Mouse (Mus musculus): ENCODE measurements at regions not wholly inside any gene's neighbourhood (a gene's known extent, or its start where the extent isn't known, plus 50 kb on each side); places are given as distances from the start of the nearest gene placed in this dataset.

GRCm38 (mm10) chr7:79201246-79201645 is 52.4 kb upstream of the Mfge8 start:
- no peaks in the 10 kb centered on the region for H3K79me2 ChIP-seq (ENCODE audit: control insufficient read depth, insufficient read depth)
- no peak overlapping the region for H3K4me3 ChIP-seq (ENCODE audit: insufficient read depth, poor library complexity, severe bottlenecking)
- no peak for TF ChIP-seq USF1 (IDR thresholded peaks at IDR 0.05; ENCODE audit: low read depth)
- no peak for TF ChIP-seq FOSL1 (IDR thresholded peaks at IDR 0.05; ENCODE audit: insufficient read depth, low read length, poor library complexity, severe bottlenecking)
- no peak for TF ChIP-seq CTCF (IDR thresholded peaks at IDR 0.05; ENCODE audit: control insufficient read depth, insufficient read depth, insufficient read length)
- no peak for TF ChIP-seq MYOG (IDR thresholded peaks at IDR 0.05; ENCODE audit: control insufficient read depth, extremely low read depth, insufficient read length)
- TF ChIP-seq CEBPB (IDR thresholded peaks at IDR 0.05; ENCODE audit: low read depth), result no peak
- TF ChIP-seq MAX (IDR thresholded peaks at IDR 0.05), result no peak
- no peak for TF ChIP-seq MYOD1 (IDR thresholded peaks at IDR 0.05; ENCODE audit: control insufficient read depth, insufficient read length, low read depth)
- no peaks in the 10 kb centered on the region for H3K79me3 ChIP-seq (ENCODE audit: low read depth)
- H3K27me3 ChIP-seq (ENCODE audit: control insufficient read depth, insufficient read depth, insufficient read length), result no peaks in the 10 kb centered on the region
- H3ac ChIP-seq (ENCODE audit: control insufficient read depth, insufficient read length, low read depth), result no peak overlapping the region
- H3K36me3 ChIP-seq (ENCODE audit: control insufficient read depth, insufficient read depth), result no peaks in the 10 kb centered on the region

GRCm38 (mm10) chr7:79202336-79202735 is 53.5 kb upstream of the Mfge8 start:
- Histone ChIP-seq H3K79me2 (ENCODE audit: control insufficient read depth, insufficient read depth) (no peaks in the 10 kb centered on the region), H3K27me3 (ENCODE audit: control insufficient read depth, insufficient read depth, insufficient read length) (no peaks in the 10 kb centered on the region), H3K79me3 (ENCODE audit: low read depth) (no peaks in the 10 kb centered on the region), H3ac (ENCODE audit: control insufficient read depth, insufficient read length, low read depth) (no peak overlapping the region), H3K4me3 (ENCODE audit: insufficient read depth, poor library complexity, severe bottlenecking) (no peak overlapping the region), H3K36me3 (ENCODE audit: control insufficient read depth, insufficient read depth) (no peaks in the 10 kb centered on the region)
- TF ChIP-seq CEBPB (IDR thresholded peaks at IDR 0.05; ENCODE audit: low read depth), result no peak
- TF ChIP-seq CTCF (IDR thresholded peaks at IDR 0.05; ENCODE audit: control insufficient read depth, insufficient read depth, insufficient read length), result no peak
- no peak for TF ChIP-seq FOSL1 (IDR thresholded peaks at IDR 0.05; ENCODE audit: insufficient read depth, low read length, poor library complexity, severe bottlenecking)
- no peak for TF ChIP-seq MYOD1 (IDR thresholded peaks at IDR 0.05; ENCODE audit: control insufficient read depth, insufficient read length, low read depth)
- TF ChIP-seq MAX (IDR thresholded peaks at IDR 0.05), result no peak

GRCm38 (mm10) chr7:79203481-79203880 is 54.6 kb upstream of the Mfge8 start:
- Histone ChIP-seq H3K79me2 (ENCODE audit: control insufficient read depth, insufficient read depth) (no peaks in the 10 kb centered on the region), H3K36me3 (ENCODE audit: control insufficient read depth, insufficient read depth) (no peaks in the 10 kb centered on the region), H3K27me3 (ENCODE audit: control insufficient read depth, insufficient read depth, insufficient read length) (no peaks in the 10 kb centered on the region), H3K79me3 (ENCODE audit: low read depth) (no peaks in the 10 kb centered on the region), H3K4me3 (ENCODE audit: insufficient read depth, poor library complexity, severe bottlenecking) (no peak overlapping the region), H3ac (ENCODE audit: control insufficient read depth, insufficient read length, low read depth) (no peak overlapping the region)
- no peak for TF ChIP-seq CEBPB (IDR thresholded peaks at IDR 0.05; ENCODE audit: low read depth)
- no peak for TF ChIP-seq MYOG (IDR thresholded peaks at IDR 0.05; ENCODE audit: control insufficient read depth, extremely low read depth, insufficient read length)
- TF ChIP-seq FOSL1 (IDR thresholded peaks at IDR 0.05; ENCODE audit: insufficient read depth, low read length, poor library complexity, severe bottlenecking), result no peak
- no peak for TF ChIP-seq MYOD1 (IDR thresholded peaks at IDR 0.05; ENCODE audit: control insufficient read depth, insufficient read length, low read depth)
- TF ChIP-seq USF1 (IDR thresholded peaks at IDR 0.05; ENCODE audit: low read depth), result no peak
- no peak for TF ChIP-seq CTCF (IDR thresholded peaks at IDR 0.05; ENCODE audit: control insufficient read depth, insufficient read depth, insufficient read length)
- TF ChIP-seq MAX (IDR thresholded peaks at IDR 0.05), result no peak

- no peak overlapping the region for H3K4me3 ChIP-seq (ENCODE audit: insufficient read depth, poor library complexity, severe bottlenecking)
- no peaks in the 10 kb centered on the region for H3K79me2 ChIP-seq (ENCODE audit: control insufficient read depth, insufficient read depth)
- H3K36me3 ChIP-seq (ENCODE audit: control insufficient read depth, insufficient read depth), result no peaks in the 10 kb centered on the region
- TF ChIP-seq CTCF (IDR thresholded peaks at IDR 0.05; ENCODE audit: control insufficient read depth, insufficient read depth, insufficient read length), result no peak
- no peak for TF ChIP-seq USF1 (IDR thresholded peaks at IDR 0.05; ENCODE audit: low read depth)
- no peak for TF ChIP-seq MAX (IDR thresholded peaks at IDR 0.05)
- no peak for TF ChIP-seq MYOD1 (IDR thresholded peaks at IDR 0.05; ENCODE audit: control insufficient read depth, insufficient read length, low read depth)
- no peak for TF ChIP-seq CEBPB (IDR thresholded peaks at IDR 0.05; ENCODE audit: low read depth)
- no peak for TF ChIP-seq MYOG (IDR thresholded peaks at IDR 0.05; ENCODE audit: control insufficient read depth, extremely low read depth, insufficient read length)
- TF ChIP-seq FOSL1 (IDR thresholded peaks at IDR 0.05; ENCODE audit: insufficient read depth, low read length, poor library complexity, severe bottlenecking), result no peak
- H3ac ChIP-seq (ENCODE audit: control insufficient read depth, insufficient read length, low read depth), result no peak overlapping the region
- H3K79me3 ChIP-seq (ENCODE audit: low read depth), result no peaks in the 10 kb centered on the region
- H3K27me3 ChIP-seq (ENCODE audit: control insufficient read depth, insufficient read depth, insufficient read length), result no peaks in the 10 kb centered on the region
Measured at GRCm38 (mm10) chr7:79207140-79207539, 58.3 kb upstream of the Mfge8 start.

- TF ChIP-seq CTCF (IDR thresholded peaks at IDR 0.05; ENCODE audit: control insufficient read depth, insufficient read depth, insufficient read length), result no peak
- peak; percentile 0 for TF ChIP-seq CEBPB (IDR thresholded peaks at IDR 0.05; ENCODE audit: low read depth)
- peak; percentile 81 for TF ChIP-seq USF1 (IDR thresholded peaks at IDR 0.05; ENCODE audit: low read depth)
- Histone ChIP-seq H3K27me3 (ENCODE audit: control insufficient read depth, insufficient read depth, insufficient read length) (no peaks in the 10 kb centered on the region), H3K79me2 (ENCODE audit: control insufficient read depth, insufficient read depth) (no peaks in the 10 kb centered on the region), H3ac (ENCODE audit: control insufficient read depth, insufficient read length, low read depth) (no peak overlapping the region), H3K36me3 (ENCODE audit: control insufficient read depth, insufficient read depth) (no peaks in the 10 kb centered on the region), H3K4me3 (ENCODE audit: insufficient read depth, poor library complexity, severe bottlenecking) (no peak overlapping the region), H3K79me3 (ENCODE audit: low read depth) (no peaks in the 10 kb centered on the region)
Measured at GRCm38 (mm10) chr7:79210376-79211215, 61.7 kb upstream of the Mfge8 start.
